Mouse (Mus musculus): ENCODE data around the gene Pstk. TPM values are rescaled to one million over a fixed set of nuclear protein-coding genes. Genes with fewer than 3 reads are reported as not detected.

Gene Pstk
- polyA plus RNA-seq (2012; rRNA removed) = 36.7 and 43.2 TPM in 2 replicates

GRCm38 (mm10) chr7:131370648-131371469 lies at the start of gene Pstk:
Pstk (plus strand) TSS chr7:131371141.
- peak; percentile 78; the same call in 1 of the 2 replicates for TF ChIP-seq POLR2A (IDR thresholded peaks at IDR 0.05; ENCODE audit: borderline replicate concordance, extremely low read depth, insufficient read depth, insufficient read length, poor library complexity, severe bottlenecking)
- TF ChIP-seq CTCF (IDR thresholded peaks at IDR 0.05; ENCODE audit: borderline replicate concordance, extremely low read depth, insufficient read depth, insufficient read length) = peak; percentile 88
- peak; percentile 95 for DNase-seq (ENCODE audit: low read depth)

DNA sequence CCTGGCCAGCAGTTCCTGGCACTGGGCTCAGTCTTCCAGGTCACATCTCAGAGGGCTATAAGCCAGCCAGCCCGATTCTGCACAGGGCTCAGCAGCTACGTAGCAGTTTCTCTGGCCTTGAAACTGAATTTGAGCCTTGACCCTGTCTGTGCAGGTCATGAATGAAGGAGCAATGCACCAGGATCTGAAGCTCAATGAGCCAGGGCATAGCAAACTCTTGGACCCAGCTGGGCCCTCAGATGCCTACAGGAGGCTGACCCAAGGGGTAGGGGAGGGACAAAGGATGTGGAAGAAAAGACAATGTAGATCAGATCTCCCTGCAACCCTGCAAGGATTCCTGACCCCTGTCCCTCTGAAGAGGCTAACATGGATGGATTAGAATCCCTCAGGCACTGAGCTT lies 48.7 kb upstream of the Pstk start, which contains the start of gene Cuzd1:
Gene Cuzd1 (minus strand): TSS at position 101 of the 400 bp plus-strand sequence.
- no peak for TF ChIP-seq CTCF (IDR thresholded peaks at IDR 0.05; ENCODE audit: borderline replicate concordance, extremely low read depth, insufficient read depth, insufficient read length)
- TF ChIP-seq POLR2A (IDR thresholded peaks at IDR 0.05; ENCODE audit: borderline replicate concordance, extremely low read depth, insufficient read depth, insufficient read length, poor library complexity, severe bottlenecking) = no peak
- DNase-seq (ENCODE audit: low read depth) = no peak

DNA sequence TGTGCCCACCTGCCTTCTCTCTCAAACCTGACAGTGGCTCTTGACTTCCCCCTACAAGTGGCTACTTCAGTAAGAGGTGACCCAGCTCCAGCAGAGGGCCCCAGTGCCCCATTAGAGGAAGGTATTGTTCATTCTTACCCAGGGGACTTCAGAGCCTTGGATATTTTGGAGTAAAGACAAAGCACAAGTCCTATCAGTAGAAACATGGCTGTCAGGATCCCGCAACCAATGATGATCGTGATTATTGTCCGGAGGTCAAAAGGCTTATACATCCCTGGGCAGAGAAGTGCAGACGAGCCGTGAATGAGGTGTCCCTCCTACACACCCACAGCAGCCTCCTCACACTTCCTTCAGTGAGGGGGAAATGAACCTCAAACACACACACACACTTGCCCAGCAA lies 43.9 kb upstream of the Pstk start:
- no peak for TF ChIP-seq CTCF (IDR thresholded peaks at IDR 0.05; ENCODE audit: borderline replicate concordance, extremely low read depth, insufficient read depth, insufficient read length)
- TF ChIP-seq POLR2A (IDR thresholded peaks at IDR 0.05; ENCODE audit: borderline replicate concordance, extremely low read depth, insufficient read depth, insufficient read length, poor library complexity, severe bottlenecking) = no peak
- no peak for DNase-seq (ENCODE audit: low read depth)

- no peak for TF ChIP-seq POLR2A (IDR thresholded peaks at IDR 0.05; ENCODE audit: borderline replicate concordance, extremely low read depth, insufficient read depth, insufficient read length, poor library complexity, severe bottlenecking)
- no peak for TF ChIP-seq CTCF (IDR thresholded peaks at IDR 0.05; ENCODE audit: borderline replicate concordance, extremely low read depth, insufficient read depth, insufficient read length)
- no peak for DNase-seq (ENCODE audit: low read depth)
Observed at GRCm38 (mm10) chr7:131329416-131329815, 41.5 kb upstream of the Pstk start, which contains the start of gene Fam24b. Fam24b (minus strand) TSS chr7:131329516.

DNA sequence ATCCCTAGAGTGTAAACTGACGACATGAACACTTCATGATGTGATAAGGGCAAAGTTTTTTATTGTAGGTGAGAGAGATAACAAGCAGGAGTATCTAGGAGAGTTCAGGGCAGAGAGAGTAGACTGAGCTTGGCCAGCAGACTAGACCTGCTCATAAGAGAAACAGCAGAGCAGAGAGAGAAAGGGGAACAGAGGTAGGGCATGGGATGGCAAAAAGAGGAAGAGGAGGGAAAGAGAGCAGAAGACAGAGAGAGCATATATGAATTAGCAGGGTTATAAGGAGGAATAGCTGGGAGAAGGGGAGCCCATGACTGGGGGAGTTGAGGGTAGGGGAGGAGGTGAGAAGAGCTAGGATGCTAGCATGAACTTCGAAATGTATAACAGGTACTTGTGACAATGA lies 39.3 kb upstream of the Pstk start:
- DNase-seq (ENCODE audit: low read depth) = no peak
- TF ChIP-seq POLR2A (IDR thresholded peaks at IDR 0.05; ENCODE audit: borderline replicate concordance, extremely low read depth, insufficient read depth, insufficient read length, poor library complexity, severe bottlenecking) = no peak
- TF ChIP-seq CTCF (IDR thresholded peaks at IDR 0.05; ENCODE audit: borderline replicate concordance, extremely low read depth, insufficient read depth, insufficient read length) = no peak

GRCm38 (mm10) chr7:131333564-131333963 lies 37.4 kb upstream of the Pstk start, which contains the start of gene Fam24a:
Fam24a (plus strand) TSS chr7:131333864.
- TF ChIP-seq CTCF (IDR thresholded peaks at IDR 0.05; ENCODE audit: borderline replicate concordance, extremely low read depth, insufficient read depth, insufficient read length) = no peak
- no peak for TF ChIP-seq POLR2A (IDR thresholded peaks at IDR 0.05; ENCODE audit: borderline replicate concordance, extremely low read depth, insufficient read depth, insufficient read length, poor library complexity, severe bottlenecking)
- DNase-seq (ENCODE audit: low read depth) = no peak

DNA sequence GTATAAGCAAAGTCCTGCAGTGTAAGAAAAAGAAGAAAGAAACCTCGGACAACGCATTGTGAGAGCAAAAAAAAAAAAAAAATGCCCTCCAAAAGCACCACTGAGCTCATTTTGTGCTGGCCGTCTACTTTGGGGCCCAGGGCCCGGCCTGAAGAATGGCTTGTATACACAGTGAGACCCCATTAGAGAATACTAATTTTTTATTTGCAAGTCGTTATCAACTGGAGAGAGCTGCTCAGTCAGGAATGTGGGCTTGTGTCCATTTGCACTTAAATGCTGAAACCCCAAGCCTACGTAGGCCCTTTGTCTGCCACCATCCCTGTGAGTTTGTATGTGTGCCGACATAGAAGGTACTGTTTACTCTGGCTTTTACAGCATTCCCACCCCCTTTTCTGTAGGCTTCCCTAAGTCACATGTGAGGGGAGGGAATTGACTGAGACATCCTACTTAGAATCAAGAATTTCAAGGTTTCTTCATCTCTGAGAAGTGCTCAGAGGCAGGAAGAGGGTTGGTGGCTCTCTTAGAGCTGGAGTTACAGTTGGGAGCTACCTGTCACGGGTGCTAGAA lies 33.4 kb upstream of the Pstk start:
- DNase-seq (ENCODE audit: low read depth) = peak; percentile 65
- no peak for TF ChIP-seq POLR2A (IDR thresholded peaks at IDR 0.05; ENCODE audit: borderline replicate concordance, extremely low read depth, insufficient read depth, insufficient read length, poor library complexity, severe bottlenecking)
- no peak for TF ChIP-seq CTCF (IDR thresholded peaks at IDR 0.05; ENCODE audit: borderline replicate concordance, extremely low read depth, insufficient read depth, insufficient read length)

GRCm38 (mm10) chr7:131345856-131346541 lies 24.9 kb upstream of the Pstk start:
- TF ChIP-seq POLR2A (IDR thresholded peaks at IDR 0.05; ENCODE audit: borderline replicate concordance, extremely low read depth, insufficient read depth, insufficient read length, poor library complexity, severe bottlenecking) (no peak), CTCF (IDR thresholded peaks at IDR 0.05; ENCODE audit: borderline replicate concordance, extremely low read depth, insufficient read depth, insufficient read length) (no peak)
- peak; percentile 54 for DNase-seq (ENCODE audit: low read depth)

DNA sequence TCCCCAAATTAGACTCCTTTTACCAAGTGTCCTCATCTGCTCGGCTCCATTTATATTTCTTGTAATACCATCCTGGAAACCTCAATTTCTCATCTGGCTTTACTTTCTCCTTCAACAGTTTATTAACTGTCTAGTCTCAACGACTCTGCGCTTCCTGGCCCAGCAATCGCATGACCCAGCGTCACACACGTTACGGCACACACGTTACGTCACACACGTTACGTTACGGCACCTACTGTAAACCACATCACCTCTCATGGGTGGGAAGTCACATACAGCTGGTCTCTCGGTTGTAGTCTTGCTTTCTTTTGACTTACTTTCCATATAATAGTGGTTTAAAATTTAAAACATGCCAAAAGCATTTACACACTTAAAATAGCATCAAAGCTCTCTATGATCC lies 14.8 kb upstream of the Pstk start:
- DNase-seq (ENCODE audit: low read depth) = no peak

GRCm38 (mm10) chr7:131362269-131362614 lies 8.7 kb upstream of the Pstk start:
- no peak for DNase-seq (ENCODE audit: low read depth)
- TF ChIP-seq CTCF (IDR thresholded peaks at IDR 0.05; ENCODE audit: borderline replicate concordance, extremely low read depth, insufficient read depth, insufficient read length) (no peak), POLR2A (IDR thresholded peaks at IDR 0.05; ENCODE audit: borderline replicate concordance, extremely low read depth, insufficient read depth, insufficient read length, poor library complexity, severe bottlenecking) (no peak)

More for the DNA sequence above, 14.8 kb upstream of the Pstk start:
- TF ChIP-seq POLR2A (IDR thresholded peaks at IDR 0.05; ENCODE audit: borderline replicate concordance, extremely low read depth, insufficient read depth, insufficient read length, poor library complexity, severe bottlenecking) (no peak), CTCF (IDR thresholded peaks at IDR 0.05; ENCODE audit: borderline replicate concordance, extremely low read depth, insufficient read depth, insufficient read length) (no peak)

GRCm38 (mm10) chr7:131362615-131363300 lies 8.2 kb upstream of the Pstk start, which contains the start of gene 2310057M21Rik:
2310057M21Rik (minus strand) TSS chr7:131362759.
- TF ChIP-seq POLR2A (IDR thresholded peaks at IDR 0.05; ENCODE audit: borderline replicate concordance, extremely low read depth, insufficient read depth, insufficient read length, poor library complexity, severe bottlenecking) (peak; percentile 36; the same call in 1 of the 2 replicates), CTCF (IDR thresholded peaks at IDR 0.05; ENCODE audit: borderline replicate concordance, extremely low read depth, insufficient read depth, insufficient read length) (no peak)
- peak; percentile 99 for DNase-seq (ENCODE audit: low read depth)
